Comparison of ENCODE assay signal across 8 mouse cellular contexts in the genomic region with DNA sequence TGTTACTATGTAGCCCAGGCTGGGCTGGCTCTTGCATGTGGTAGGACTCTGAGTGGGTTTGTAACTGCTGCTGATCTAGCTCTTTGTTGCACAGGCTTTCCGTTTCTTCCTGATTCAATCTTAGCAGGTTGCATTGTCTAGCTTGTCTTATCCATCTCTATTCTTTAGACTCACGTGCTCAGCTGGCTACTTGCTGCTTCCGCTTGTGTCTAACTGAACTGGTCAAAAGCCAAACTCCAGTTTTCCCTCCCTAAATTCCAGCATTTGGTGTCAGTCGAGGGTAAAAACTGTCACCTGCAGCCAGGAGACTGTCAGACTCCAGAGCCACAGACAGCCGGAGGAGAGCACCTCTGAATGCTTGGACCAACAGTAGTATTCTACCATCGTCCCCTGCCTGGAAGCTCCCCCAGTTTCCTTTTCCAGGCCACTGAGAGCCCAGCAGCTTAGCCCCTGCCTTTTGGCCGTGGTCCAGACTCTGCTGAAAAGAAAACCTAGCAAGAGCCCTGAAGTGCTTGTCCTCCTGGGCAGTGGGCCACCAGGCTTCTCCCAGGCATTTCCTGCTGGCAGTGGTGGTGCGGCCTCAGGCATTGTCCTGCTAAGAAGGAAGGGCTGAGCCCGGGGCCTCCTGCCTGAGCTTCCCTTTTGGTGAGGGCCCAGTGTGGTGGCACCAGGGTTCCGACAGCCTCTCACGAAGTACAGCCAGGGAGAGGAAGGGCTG. TPM values are rescaled to one million over a fixed set of nuclear protein-coding genes. Genes with fewer than 3 reads are reported as not detected.
DNase-seq lines count a peak whose midpoint lies in the region; ATAC-seq lines count a peak whose summit lies in the region.

No protein-coding gene starts in this region.

- intact Hi-C loops in left cerebral cortex, postnatal 36 days (cut with DNase I) = no loop called here

- peak overlapping the region; percentile 75 for H3K27ac ChIP-seq in hindbrain, embryonic 10.5 days
- no peak overlapping the region; the same call in 1 of the 2 replicates for H3K27ac ChIP-seq in hindbrain, embryonic 11.5 days (ENCODE audit: low read depth, low read length)
- H3K27ac ChIP-seq in embryonic facial prominence, embryonic 10.5 days (replicated peaks) = no peak overlapping the region; the same call in 1 of the 2 replicates
- H3K27ac ChIP-seq in midbrain, embryonic 14.5 days (replicated peaks; ENCODE audit: low read depth, low read length) = peak overlapping the region; percentile 41; the same call in 1 of the 2 replicates

- peaks cover 31% of the 10 kb centered on the region; the same call in 1 of the 2 replicates for H3K9me3 ChIP-seq in hindbrain, embryonic 10.5 days
- 0 out of 2 replicates have a peak, but pooled peaks cover 2% of the 10 kb centered on the region for H3K9me3 ChIP-seq in hindbrain, embryonic 11.5 days (ENCODE audit: control insufficient read depth, low read length)
- H3K9me3 ChIP-seq in embryonic facial prominence, embryonic 10.5 days = peaks cover 14% of the 10 kb centered on the region; the same call in 1 of the 2 replicates
- H3K9me3 ChIP-seq in midbrain, embryonic 14.5 days (ENCODE audit: control insufficient read depth, low read length) = peaks cover 15% of the 10 kb centered on the region

- peaks cover 26% of the 10 kb centered on the region for H3K36me3 ChIP-seq in hindbrain, embryonic 10.5 days
- 0 out of 2 replicates have a peak, but pooled peaks cover 2% of the 10 kb centered on the region for H3K36me3 ChIP-seq in hindbrain, embryonic 11.5 days (ENCODE audit: control insufficient read depth, insufficient read depth, low read length)
- peaks cover 29% of the 10 kb centered on the region for H3K36me3 ChIP-seq in embryonic facial prominence, embryonic 10.5 days (replicated peaks)
- H3K36me3 ChIP-seq in midbrain, embryonic 14.5 days (ENCODE audit: control insufficient read depth, insufficient read depth, low read length) = peaks cover 6% of the 10 kb centered on the region

- H3K4me1 ChIP-seq in hindbrain, embryonic 10.5 days (replicated peaks) = peaks cover 31% of the 10 kb centered on the region
- no peaks in the 10 kb centered on the region; the same call in 1 of the 2 replicates for H3K4me1 ChIP-seq in hindbrain, embryonic 11.5 days (replicated peaks; ENCODE audit: control insufficient read depth, insufficient read depth, low read length)
- H3K4me1 ChIP-seq in embryonic facial prominence, embryonic 10.5 days = peaks cover 21% of the 10 kb centered on the region
- peaks cover 19% of the 10 kb centered on the region for H3K4me1 ChIP-seq in midbrain, embryonic 14.5 days (ENCODE audit: control insufficient read depth, insufficient read depth, low read length)

- WGBS in hindbrain, embryonic 10.5 days = 42% methylated on average over 11 of the region's 11 CpGs
- 40% methylated on average over 11 of the region's 11 CpGs for WGBS in hindbrain, embryonic 11.5 days
- 48% methylated on average over 11 of the region's 11 CpGs for WGBS in embryonic facial prominence, embryonic 10.5 days
- 25% methylated on average over 11 of the region's 11 CpGs for WGBS in midbrain, embryonic 14.5 days

- ATAC-seq in hindbrain, embryonic 11.5 days (ENCODE audit: low FRiP score) = no peak
- ATAC-seq in midbrain, embryonic 14.5 days (ENCODE audit: low FRiP score, low TSS enrichment) = no peak; the same call in 1 of the 2 replicates

- H3K4me3 ChIP-seq in hindbrain, embryonic 10.5 days = no peak overlapping the region
- H3K4me3 ChIP-seq in hindbrain, embryonic 11.5 days (ENCODE audit: low read depth, low read length) = no peak overlapping the region
- no peak overlapping the region for H3K4me3 ChIP-seq in embryonic facial prominence, embryonic 10.5 days
- H3K4me3 ChIP-seq in midbrain, embryonic 14.5 days (replicated peaks; ENCODE audit: low read depth, low read length) = no peak overlapping the region

- DNase-seq in hindbrain, embryonic 10.5 days (ENCODE audit: low spot score) = no peak
- DNase-seq in hindbrain, embryonic 11.5 days (ENCODE audit: low spot score) = no peak
- DNase-seq in embryonic facial prominence, embryonic 10.5 days (ENCODE audit: low spot score) = peak; percentile 21
- DNase-seq in heart, adult 18-20 months = peak; percentile 86 to 93
- DNase-seq in kidney, adult 18-20 months = peak; percentile 80
- DNase-seq in left cerebral cortex, postnatal 36 days (ENCODE audit: low spot score in 2 of 2) = peak; percentile 56 to 60
- peak; percentile 79 for DNase-seq in midbrain, embryonic 14.5 days
- no peak for DNase-seq in B cell, adult 2 months

- no peak overlapping the region for H3K4me2 ChIP-seq in hindbrain, embryonic 11.5 days (replicated peaks; ENCODE audit: low read depth, low read length)
- H3K4me2 ChIP-seq in midbrain, embryonic 14.5 days (ENCODE audit: low read length) = no peak overlapping the region

- no peak overlapping the region for H3K9ac ChIP-seq in hindbrain, embryonic 11.5 days (ENCODE audit: low read depth, low read length)
- no peak overlapping the region for H3K9ac ChIP-seq in midbrain, embryonic 14.5 days (replicated peaks; ENCODE audit: low read length)

- H3K27me3 ChIP-seq in hindbrain, embryonic 10.5 days (ENCODE audit: insufficient read depth, poor library complexity, severe bottlenecking) = peaks cover 21% of the 10 kb centered on the region; the same call in 1 of the 2 replicates
- no peaks in the 10 kb centered on the region; the same call in 1 of the 2 replicates for H3K27me3 ChIP-seq in hindbrain, embryonic 11.5 days (ENCODE audit: control insufficient read depth, insufficient read depth, low read length)
- peaks cover 14% of the 10 kb centered on the region for H3K27me3 ChIP-seq in embryonic facial prominence, embryonic 10.5 days (replicated peaks; ENCODE audit: low read depth, poor library complexity, severe bottlenecking)
- no peaks in the 10 kb centered on the region for H3K27me3 ChIP-seq in midbrain, embryonic 14.5 days (ENCODE audit: control insufficient read depth, insufficient read depth, low read length)

RNA-seq across cellular contexts. Expression of a gene that starts 2.1 kb away (rescaled TPM):
- 22.8 and 39.3 TPM in 2 replicates for polyA plus RNA-seq in hindbrain, embryonic 10.5 days (2016; fragmentation: Nextera tagmentation; extraction: Ambion mirVana)
- 30.9 and 32.0 TPM in 2 replicates for polyA plus RNA-seq in hindbrain, embryonic 11.5 days (2014; fragmentation: Nextera tagmentation; extraction: Ambion mirVana)
- 25.1 and 25.2 TPM in 2 replicates for polyA plus RNA-seq in embryonic facial prominence, embryonic 10.5 days (2016; fragmentation: Nextera tagmentation; extraction: Ambion mirVana)
- total RNA-seq in heart, adult 18-20 months (2021) = 1 to 10 TPM; 3.8 to 4.4 TPM
- total RNA-seq in left cerebral cortex, postnatal 36 days (2021) = 10 to 100 TPM; 68.1 to 71.7 TPM
- polyA plus RNA-seq in midbrain, embryonic 14.5 days (2014; fragmentation: Nextera tagmentation; extraction: Ambion mirVana) = 76.3 and 79.2 TPM in 2 replicates

RNA-seq across cellular contexts. Expression of a gene that starts 34.6 kb away (rescaled TPM):
- 74.5 and 78.5 TPM in 2 replicates for polyA plus RNA-seq in hindbrain, embryonic 10.5 days (2016; fragmentation: Nextera tagmentation; extraction: Ambion mirVana)
- 73.4 and 85.1 TPM in 2 replicates for polyA plus RNA-seq in hindbrain, embryonic 11.5 days (2014; fragmentation: Nextera tagmentation; extraction: Ambion mirVana)
- polyA plus RNA-seq in embryonic facial prominence, embryonic 10.5 days (2016; fragmentation: Nextera tagmentation; extraction: Ambion mirVana) = 87.1 and 95.3 TPM in 2 replicates
- total RNA-seq in heart, adult 18-20 months (2021) = 10 to 100 TPM; 19.5 to 23.4 TPM
- total RNA-seq in left cerebral cortex, postnatal 36 days (2021) = 10 to 100 TPM; 20.4 to 21.8 TPM
- polyA plus RNA-seq in midbrain, embryonic 14.5 days (2014; fragmentation: Nextera tagmentation; extraction: Ambion mirVana) = 43.2 and 55.0 TPM in 2 replicates

RNA-seq across cellular contexts. Expression of a gene that starts 46.7 kb away (rescaled TPM):
- polyA plus RNA-seq in hindbrain, embryonic 10.5 days (2016; fragmentation: Nextera tagmentation; extraction: Ambion mirVana) = 15.5 and 16.6 TPM in 2 replicates
- polyA plus RNA-seq in hindbrain, embryonic 11.5 days (2014; fragmentation: Nextera tagmentation; extraction: Ambion mirVana) = 6.7 TPM in 2 replicates
- 23.2 and 24.1 TPM in 2 replicates for polyA plus RNA-seq in embryonic facial prominence, embryonic 10.5 days (2016; fragmentation: Nextera tagmentation; extraction: Ambion mirVana)
- total RNA-seq in heart, adult 18-20 months (2021) = 10 to 100 TPM; 18.8 to 20.9 TPM
- 10 to 100 TPM; 14.6 to 15.9 TPM for total RNA-seq in left cerebral cortex, postnatal 36 days (2021)
- polyA plus RNA-seq in midbrain, embryonic 14.5 days (2014; fragmentation: Nextera tagmentation; extraction: Ambion mirVana) = 5.1 and 5.9 TPM in 2 replicates

Comparison
In these comparisons a context has a peak if more than half of its experiments do, and no peak if none do; other contexts are left out.
1. H3K27ac ChIP-seq: peak in hindbrain, embryonic 10.5 days (single experiment) and midbrain, embryonic 14.5 days (single experiment); none in hindbrain, embryonic 11.5 days (single experiment) and embryonic facial prominence, embryonic 10.5 days (single experiment).
2. DNase-seq: peak in embryonic facial prominence, embryonic 10.5 days (single experiment), heart, adult 18-20 months (2 of 2), kidney, adult 18-20 months (single experiment), left cerebral cortex, postnatal 36 days (2 of 2) and midbrain, embryonic 14.5 days (single experiment); none in hindbrain, embryonic 10.5 days (single experiment), hindbrain, embryonic 11.5 days (single experiment) and B cell, adult 2 months (0 of 2).